ENCODE assay signal across 23 mouse cellular contexts in genomic region chr3:60266666-60267415, GRCm38 (mm10).
DNase-seq lines count a peak whose midpoint lies in the region; ATAC-seq and TF ChIP-seq lines count a peak whose summit lies in the region.
"Had no signal": no experiment of that assay in that cellular context is flagged by ENCODE, and none has a peak within 500 bp of the region (broad histone marks: within the 10 kb centered on the region; RNA-seq: fewer than 3 reads in every experiment).

No protein-coding gene starts in this region.

- no peak overlapping the region for H3K9ac ChIP-seq in lung, embryonic 15.5 days
- no peak overlapping the region for H3K9ac ChIP-seq in lung, postnatal 0 days (replicated peaks; ENCODE audit: low read depth)
- H3K9ac ChIP-seq: embryonic facial prominence, embryonic 13.5 days; forebrain, embryonic 12.5 days; forebrain, embryonic 15.5 days; hindbrain, embryonic 12.5 days; hindbrain, embryonic 15.5 days had no signal

- peak; percentile 72 for TF ChIP-seq EP300 in lung, postnatal 0 days (IDR thresholded peaks at IDR 0.05)

- H3K36me3 ChIP-seq in lung, embryonic 15.5 days = no peaks in the 10 kb centered on the region
- no peaks in the 10 kb centered on the region for H3K36me3 ChIP-seq in lung, postnatal 0 days (ENCODE audit: insufficient read depth, low read length)
- H3K36me3 ChIP-seq: embryonic facial prominence, embryonic 10.5 days; embryonic facial prominence, embryonic 13.5 days; forebrain, embryonic 12.5 days; forebrain, embryonic 15.5 days; hindbrain, embryonic 12.5 days; hindbrain, embryonic 15.5 days had no signal

- peak overlapping the region; percentile 70 for H3K27ac ChIP-seq in lung, embryonic 15.5 days
- H3K27ac ChIP-seq in lung, postnatal 0 days (ENCODE audit: low read length) = peak overlapping the region; percentile 71
- no peak overlapping the region for H3K27ac ChIP-seq in gastrocnemius, adult 2 months
- H3K27ac ChIP-seq: embryonic facial prominence, embryonic 10.5 days; embryonic facial prominence, embryonic 13.5 days; forebrain, embryonic 12.5 days; forebrain, embryonic 15.5 days; hindbrain, embryonic 12.5 days; hindbrain, embryonic 15.5 days had no signal

- DNase-seq in lung, postnatal 4 days = no peak
- DNase-seq in lung, postnatal 0 days (ENCODE audit: low spot score) = peak; percentile 70
- peak; percentile 48 for DNase-seq in lung, postnatal 25 days (ENCODE audit: low spot score)
- no peak for DNase-seq in left cerebral cortex, adult 8-10 months (ENCODE audit: low spot score in 2 of 2)
- no peak for DNase-seq in gastrocnemius, adult 2 months
- DNase-seq: adrenal gland, adult 2 months; adrenal gland, postnatal 14 days; cerebellum, adult 11 months; cerebellum, adult 2 months; cerebellum, adult 9-11 months; cerebellum, postnatal 25 days; gastrocnemius, postnatal 10 days; gastrocnemius, postnatal 36 days had no signal

- no peaks in the 10 kb centered on the region for H3K27me3 ChIP-seq in lung, embryonic 15.5 days
- no peaks in the 10 kb centered on the region for H3K27me3 ChIP-seq in lung, postnatal 0 days (replicated peaks; ENCODE audit: insufficient read depth, low read length)
- H3K27me3 ChIP-seq: embryonic facial prominence, embryonic 13.5 days; forebrain, embryonic 12.5 days; forebrain, embryonic 15.5 days; hindbrain, embryonic 12.5 days; hindbrain, embryonic 15.5 days had no signal

- H3K4me2 ChIP-seq in lung, embryonic 15.5 days = peak overlapping the region; percentile 30
- no peak overlapping the region for H3K4me2 ChIP-seq in lung, postnatal 0 days (replicated peaks; ENCODE audit: low read depth, low read length)
- H3K4me2 ChIP-seq: embryonic facial prominence, embryonic 13.5 days; forebrain, embryonic 12.5 days; forebrain, embryonic 15.5 days; heart, embryonic 11.5 days; hindbrain, embryonic 12.5 days; hindbrain, embryonic 15.5 days had no signal

- 43% methylated on average over 3 of the region's 3 CpGs for WGBS in lung, embryonic 15.5 days
- 46% methylated on average over 3 of the region's 3 CpGs for WGBS in lung, postnatal 0 days

- intact Hi-C loops in gastrocnemius, adult 2 months (cut with DNase I) = no loop called here

- no peaks in the 10 kb centered on the region for H3K9me3 ChIP-seq in lung, embryonic 15.5 days
- no peaks in the 10 kb centered on the region for H3K9me3 ChIP-seq in lung, postnatal 0 days (ENCODE audit: low read length)
- H3K9me3 ChIP-seq: embryonic facial prominence, embryonic 10.5 days; embryonic facial prominence, embryonic 13.5 days; forebrain, embryonic 12.5 days; forebrain, embryonic 15.5 days; hindbrain, embryonic 12.5 days; hindbrain, embryonic 15.5 days had no signal

- TF ChIP-seq CTCF in lung, postnatal 0 days (IDR thresholded peaks at IDR 0.05) = no peak
- no peak for TF ChIP-seq CTCF in gastrocnemius, adult 2 months (IDR thresholded peaks at IDR 0.05)

- H3K4me3 ChIP-seq in lung, embryonic 15.5 days = no peak overlapping the region
- no peak overlapping the region for H3K4me3 ChIP-seq in lung, postnatal 0 days (ENCODE audit: low read depth, low read length)
- no peak overlapping the region for H3K4me3 ChIP-seq in gastrocnemius, adult 2 months
- H3K4me3 ChIP-seq: embryonic facial prominence, embryonic 10.5 days; embryonic facial prominence, embryonic 13.5 days; erythroblast, embryonic 14.5 days; forebrain, embryonic 12.5 days; forebrain, embryonic 15.5 days; hindbrain, embryonic 12.5 days; hindbrain, embryonic 15.5 days had no signal

- ATAC-seq in lung, embryonic 15.5 days (ENCODE audit: borderline replicate concordance, extremely low read depth, low FRiP score, low TSS enrichment) = peak; percentile 39; the same call in 1 of the 2 replicates
- peak; percentile 86 for ATAC-seq in lung, postnatal 0 days
- ATAC-seq: CD4-positive, CD25-positive, alpha-beta regulatory T cell, adult 4 months; forebrain, embryonic 15.5 days had no signal

- H3K4me1 ChIP-seq in lung, embryonic 15.5 days = no peaks in the 10 kb centered on the region
- H3K4me1 ChIP-seq in lung, postnatal 0 days (ENCODE audit: insufficient read depth, low read depth, low read length) = no peaks in the 10 kb centered on the region
- H3K4me1 ChIP-seq: embryonic facial prominence, embryonic 10.5 days; embryonic facial prominence, embryonic 13.5 days; forebrain, embryonic 12.5 days; forebrain, embryonic 15.5 days; hindbrain, embryonic 12.5 days; hindbrain, embryonic 15.5 days had no signal

Comparison
In these comparisons a context has a peak if more than half of its experiments do, and no peak if none do; other contexts are left out.
1. DNase-seq: peak in lung, postnatal 0 days (single experiment) and lung, postnatal 25 days (single experiment); none in lung, postnatal 4 days (0 of 2), left cerebral cortex, adult 8-10 months (0 of 2) and gastrocnemius, adult 2 months (single experiment).